Mouse (Mus musculus) left cerebral cortex, postnatal 10 days (tissue): ENCODE results near the gene Mrps6. TPM values are rescaled to one million over a fixed set of nuclear protein-coding genes. Genes with fewer than 3 reads are reported as not detected.
A peak's percentile ranks its signal among the peaks of the same experiment; 100 is the strongest.

ENCODE experiments used
- DNase-seq, 2 experiments: peaks; one replicate each; pipeline ENCODE4 v3.0.0; 2021 to 2022; ENCODE audit warnings: low spot score in 2 of 2, mixed read lengths in 1 of 2; ENCODE audit errors: extremely low spot score in 1 of 2
- intact Hi-C: fragments of 180-260 bp; cut with DNase I; formaldehyde crosslinking; loops from one replicate; pipeline ENCODE4 v1.15.1; 2025
- total RNA-seq, 2 experiments: library from RNA; stranded (reverse); gene quantifications; 2 replicates each; pipeline ENCODE4 v1.2.3; 2021

Mrps6 gene
- total RNA-seq, 2 experiments from 2014 or later: 56.9 to 63.5 TPM

GRCm38 (mm10) chr16:92107346-92107745 lies 49.3 kb downstream of the Mrps6 start:
- no peak for DNase-seq
- intact Hi-C loops: no loop called here

- intact Hi-C loops: no loop called here
- DNase-seq: peak in 1 of 2 experiments; percentile 72
Measured at GRCm38 (mm10) chr16:92114706-92115241, 56.7 kb downstream of the Mrps6 start.

DNA sequence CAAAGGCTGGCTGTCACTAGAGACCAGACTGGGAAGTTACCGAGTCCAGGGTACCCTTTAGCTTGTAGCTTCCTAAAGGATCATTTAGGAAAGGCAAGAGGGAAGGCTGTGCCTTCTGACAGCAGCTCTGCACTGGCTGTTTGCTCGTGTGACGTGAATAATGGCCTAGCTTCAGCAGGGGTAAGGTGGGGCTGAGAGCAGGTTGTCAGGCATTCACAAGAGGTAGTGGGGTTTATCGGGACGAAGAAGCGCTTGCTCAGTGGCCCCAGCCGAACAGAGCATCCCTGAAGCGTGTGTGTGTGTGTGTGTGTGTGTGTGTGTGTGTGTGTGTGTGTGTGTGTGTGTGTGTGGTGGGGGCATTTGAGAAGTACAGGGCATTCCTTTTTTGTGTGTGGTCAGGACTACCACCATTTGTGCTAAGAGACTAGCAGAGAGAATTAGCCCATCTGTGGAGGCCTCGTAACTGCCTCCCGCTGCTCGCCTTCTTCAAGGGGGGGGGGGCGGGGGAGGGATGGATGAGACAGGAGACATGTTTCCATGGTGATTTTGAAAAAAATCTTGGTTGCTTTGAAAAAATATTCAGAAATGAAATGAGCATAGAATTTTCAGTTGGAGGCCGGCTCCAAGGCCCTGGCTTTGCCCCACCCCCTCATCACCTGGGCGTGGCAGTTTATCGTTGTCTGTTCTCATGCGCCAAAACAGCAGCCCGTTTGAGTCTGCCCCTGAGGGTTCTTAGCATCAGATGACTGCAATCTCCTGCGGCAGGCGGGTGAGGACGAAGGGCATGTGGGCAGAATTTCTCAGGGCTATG lies 57.7 kb downstream of the Mrps6 start:
- peak; percentile 54 to 73 for DNase-seq
- intact Hi-C loops: no loop called here

DNA sequence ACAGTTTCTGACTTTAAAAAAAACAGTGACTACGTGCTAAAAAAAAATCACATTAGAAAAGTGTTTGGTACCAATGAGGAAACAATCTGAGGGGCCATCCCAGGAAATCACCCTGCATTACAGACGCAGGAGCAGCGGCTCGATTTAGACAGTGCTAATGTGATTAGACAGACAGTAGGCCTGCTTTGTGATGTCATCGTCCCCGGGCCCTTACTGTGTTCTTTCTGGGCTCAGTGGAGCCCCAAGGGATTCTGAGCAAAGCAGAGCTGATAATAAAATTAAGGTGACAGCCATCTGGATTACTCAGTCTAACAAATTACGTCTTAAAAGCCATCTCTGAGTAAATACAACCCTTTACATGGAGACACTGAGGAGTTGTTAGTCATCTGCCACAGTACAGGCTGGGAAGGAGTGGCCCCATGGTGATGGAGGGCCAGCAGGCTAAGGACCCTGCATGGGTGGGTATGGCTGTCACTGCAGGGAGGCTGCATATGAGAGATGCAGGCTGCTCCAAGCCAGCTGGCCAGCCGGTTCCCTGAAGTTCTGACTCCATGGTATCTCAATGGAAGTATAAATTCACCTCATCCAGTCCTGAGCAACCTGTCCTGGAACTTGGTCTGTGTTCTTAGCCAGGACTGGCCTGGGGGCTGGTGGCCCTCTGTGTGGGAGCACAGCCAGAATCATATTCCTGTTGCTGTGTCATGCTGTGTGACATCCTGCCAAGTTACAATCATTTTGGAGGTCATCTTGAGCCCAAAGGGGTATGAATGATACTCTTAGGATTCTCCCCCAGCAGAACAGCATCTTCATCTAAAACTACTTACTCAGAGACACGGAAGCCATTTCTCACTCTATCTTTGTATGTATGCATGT lies 59.5 kb downstream of the Mrps6 start:
- intact Hi-C loops: no loop called here
- no peak for DNase-seq

GRCm38 (mm10) chr16:92119013-92119515 lies 61.0 kb downstream of the Mrps6 start:
- DNase-seq: no peak
- intact Hi-C loops: no loop called here

GRCm38 (mm10) chr16:92120899-92121531 lies 62.9 kb downstream of the Mrps6 start:
- intact Hi-C loops: no loop called here
- DNase-seq: peak in 1 of 2 experiments; percentile 40

- no peak for DNase-seq
- intact Hi-C loops: no loop called here
Measured at GRCm38 (mm10) chr16:92127226-92127625, 69.2 kb downstream of the Mrps6 start.

DNA sequence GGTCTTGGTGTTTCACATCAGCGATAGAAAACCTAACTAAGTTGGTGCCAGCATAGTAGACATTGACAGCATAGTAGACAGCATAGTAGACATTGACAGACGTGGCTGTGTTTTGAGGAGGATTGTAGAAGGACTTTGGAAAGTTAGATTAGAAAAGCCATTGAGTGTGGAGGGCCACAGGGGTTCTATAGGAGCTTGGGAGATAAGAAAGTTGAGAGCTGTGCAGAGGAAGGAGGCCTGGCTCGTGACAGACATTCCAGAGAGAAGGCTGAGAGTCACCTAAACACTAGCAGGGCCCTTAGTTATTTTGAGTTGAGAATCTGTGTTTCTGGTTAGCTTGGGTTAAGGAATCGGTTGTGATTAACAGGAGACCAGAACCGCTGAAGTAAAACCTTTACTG lies 69.6 kb downstream of the Mrps6 start:
- intact Hi-C loops: no loop called here
- no peak for DNase-seq

DNA sequence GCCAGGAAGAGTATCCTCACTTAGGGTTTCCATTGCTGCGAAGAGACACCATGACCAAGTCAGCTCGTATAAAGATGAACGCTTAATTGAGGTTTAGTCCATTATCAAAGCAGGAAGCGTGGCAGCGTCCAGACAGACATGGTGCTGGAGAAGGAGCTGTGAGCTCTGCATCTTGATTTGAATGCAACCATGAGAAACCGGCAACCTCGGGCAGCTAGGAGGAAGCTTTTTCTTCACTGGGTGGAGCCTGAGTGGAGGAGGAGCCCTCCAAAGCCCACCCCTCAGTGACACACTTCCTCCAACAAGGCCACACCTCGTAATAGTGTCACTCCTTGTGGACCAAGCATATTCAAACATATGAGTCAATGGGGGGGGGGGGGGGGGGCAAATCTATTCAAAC lies 71.8 kb downstream of the Mrps6 start:
- intact Hi-C loops: no loop called here
- DNase-seq: no peak

- intact Hi-C loops: no loop called here
- DNase-seq: no peak
Measured at GRCm38 (mm10) chr16:92132511-92132910, 74.4 kb downstream of the Mrps6 start.

GRCm38 (mm10) chr16:92134148-92134764 lies 76.2 kb downstream of the Mrps6 start:
- intact Hi-C loops: no loop called here
- DNase-seq: no peak

- no peak for DNase-seq
- intact Hi-C loops: no loop called here
Measured at GRCm38 (mm10) chr16:92136275-92136674, 78.2 kb downstream of the Mrps6 start.

GRCm38 (mm10) chr16:92139386-92140261 lies 81.6 kb downstream of the Mrps6 start:
- no peak for DNase-seq
- intact Hi-C loops: no loop called here

DNA sequence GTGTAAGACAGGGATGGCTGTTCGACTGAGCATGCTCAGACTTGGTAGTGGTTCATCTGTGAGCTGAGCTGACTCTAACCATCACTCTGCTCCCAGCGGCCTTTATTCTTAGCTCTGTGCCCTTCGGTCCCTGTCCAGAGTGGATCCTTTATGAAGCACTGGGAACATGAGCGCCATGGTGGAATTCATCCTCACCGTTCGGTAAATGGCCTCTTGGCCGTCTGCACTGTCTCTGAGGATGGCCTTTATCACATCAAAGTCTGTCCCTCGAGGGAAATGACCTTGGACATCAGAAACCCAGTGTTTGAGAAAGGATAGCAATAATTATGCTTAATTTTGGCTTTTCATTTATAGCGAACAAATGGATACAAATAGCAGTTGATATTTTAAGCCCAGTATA lies 82.3 kb downstream of the Mrps6 start:
- DNase-seq: no peak
- intact Hi-C loops: no loop called here

- intact Hi-C loops: no loop called here
- DNase-seq: no peak
Measured at GRCm38 (mm10) chr16:92141021-92141420, 83.0 kb downstream of the Mrps6 start.

- DNase-seq: no peak
- intact Hi-C loops: no loop called here
Measured at GRCm38 (mm10) chr16:92142426-92143012, 84.4 kb downstream of the Mrps6 start.

DNA sequence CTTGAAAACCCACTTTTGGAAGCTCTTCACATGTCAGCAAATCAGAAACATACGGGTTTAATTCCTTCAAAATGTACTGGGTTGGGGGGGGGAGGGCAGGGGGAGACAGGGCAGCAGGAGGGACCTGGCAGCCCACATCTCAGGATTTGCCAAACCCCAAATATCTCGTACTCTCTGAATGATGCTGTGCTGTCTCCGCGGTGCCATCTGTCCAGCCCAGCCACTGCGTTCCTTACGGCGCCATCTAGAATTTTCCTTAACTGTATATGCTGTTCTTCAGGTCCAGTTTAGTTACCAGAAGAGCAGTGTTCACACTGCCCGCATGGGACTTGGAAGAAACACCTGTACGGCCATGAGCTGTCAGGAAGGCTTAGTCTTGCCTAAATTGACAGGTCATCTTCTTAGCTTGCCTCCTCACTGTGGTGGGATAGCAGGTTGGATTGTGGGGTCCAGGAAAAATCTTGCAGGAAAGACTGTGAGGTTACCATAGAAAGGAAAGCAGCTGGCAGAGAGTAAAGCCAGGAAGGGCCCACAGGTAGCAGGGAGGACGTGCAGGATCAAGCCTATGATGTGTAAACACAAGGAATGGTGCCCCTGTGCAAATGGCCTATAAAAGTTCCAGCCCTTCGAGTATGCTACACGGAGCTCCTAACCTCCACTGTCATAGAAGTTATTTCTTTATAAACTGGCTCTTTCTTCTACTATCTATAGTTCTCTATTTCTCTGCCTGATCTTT lies 89.7 kb downstream of the Mrps6 start:
- intact Hi-C loops: no loop called here
- DNase-seq: no peak
